Mouse (Mus musculus) heart, postnatal 0 days (tissue): ENCODE results near the gene Ccdc57. TPM values are rescaled to one million over a fixed set of nuclear protein-coding genes. Genes with fewer than 3 reads are reported as not detected.

ENCODE experiments used
- ATAC-seq: fragments of 200-750 bp; cut with Nextera tagmentation; 2 replicates; pipeline ENCODE4 v1.8.0; 2017; ENCODE audit warnings: low read depth, moderate number of reproducible peaks, moderate library complexity; ENCODE audit not compliant: insufficient read depth
- DNase-seq: peaks from one replicate; pipeline ENCODE4 v3.0.0-alpha.2; 2016; ENCODE audit warnings: low spot score
- H3K27ac ChIP-seq: fragments of 300-500 bp; sonication (generic); 2 replicates; pipeline ENCODE4 v1.5.1; 2014; ENCODE audit warnings: low read depth, mild to moderate bottlenecking
- H3K27me3 ChIP-seq: fragments of 300-500 bp; sonication (generic); 2 replicates; pipeline ENCODE4 v1.6.1; 2014; ENCODE audit warnings: low read length, mixed read lengths; ENCODE audit not compliant: control insufficient read depth, insufficient read depth
- H3K36me3 ChIP-seq: fragments of 300-500 bp; sonication (generic); replicated peaks from 2 replicates; pipeline ENCODE4 v1.6.1; 2014; ENCODE audit warnings: low read length, mixed read lengths; ENCODE audit not compliant: control insufficient read depth, insufficient read depth
- H3K4me1 ChIP-seq: fragments of 300-500 bp; sonication (generic); 2 replicates; pipeline ENCODE4 v1.6.1; 2014; ENCODE audit warnings: antibody characterized with exemption; ENCODE audit not compliant: control insufficient read depth, insufficient read depth
- H3K4me2 ChIP-seq: fragments of 300-500 bp; sonication (generic); 2 replicates; pipeline ENCODE4 v1.6.1; 2014; ENCODE audit warnings: low read depth, mild to moderate bottlenecking, low read length, moderate library complexity
- H3K4me3 ChIP-seq: fragments of 300-500 bp; sonication (generic); 2 replicates; pipeline ENCODE4 v1.5.1; 2014; ENCODE audit warnings: low read depth, low read length
- H3K9ac ChIP-seq: fragments of 300-500 bp; sonication (generic); replicated peaks from 2 replicates; pipeline ENCODE4 v1.6.1; 2014; ENCODE audit warnings: low read depth, low read length, mixed read lengths
- H3K9me3 ChIP-seq: fragments of 300-500 bp; sonication (generic); replicated peaks from 2 replicates; pipeline ENCODE4 v1.6.1; 2016; ENCODE audit warnings: low read length; ENCODE audit not compliant: control insufficient read depth
- CTCF ChIP-seq: IDR thresholded peaks from 2 replicates; pipeline ENCODE4 v1.5.1; 2016; ENCODE audit warnings: antibody characterized with exemption, control low read depth, low read depth
- EP300 ChIP-seq: IDR thresholded peaks from 2 replicates; pipeline ENCODE4 v1.6.1; 2016; ENCODE audit warnings: antibody characterized with exemption, low read depth
- WGBS: fragments of 180-500 bp; shearing (Covaris S2); extraction: QIAGEN DNeasy Blood & Tissue Kit; methylation state at CpG from one replicate; pipeline ENCODE4 v1.1.7; 2014; 5-methylcytosine and 5-hydroxymethylcytosine counted together
- polyA plus RNA-seq: library from polyadenylated mRNA; unstranded; fragments of >200 nt; fragmentation: Nextera tagmentation; extraction: Ambion mirVana; gene quantifications from 2 replicates; pipeline ENCODE4 v1.2.1, GENCODE M21; 2015
- total RNA-seq: library from RNA; depleted of rRNA; stranded (reverse); fragments of >200 nt; gene quantifications from 2 replicates; pipeline ENCODE4 v1.2.3, GENCODE M21; 2014; ENCODE audit warnings: low replicate concordance

Ccdc57 gene
- total and polyA plus RNA-seq, 2 experiments from 2014 or later: 1.5 to 1.6 TPM

DNA sequence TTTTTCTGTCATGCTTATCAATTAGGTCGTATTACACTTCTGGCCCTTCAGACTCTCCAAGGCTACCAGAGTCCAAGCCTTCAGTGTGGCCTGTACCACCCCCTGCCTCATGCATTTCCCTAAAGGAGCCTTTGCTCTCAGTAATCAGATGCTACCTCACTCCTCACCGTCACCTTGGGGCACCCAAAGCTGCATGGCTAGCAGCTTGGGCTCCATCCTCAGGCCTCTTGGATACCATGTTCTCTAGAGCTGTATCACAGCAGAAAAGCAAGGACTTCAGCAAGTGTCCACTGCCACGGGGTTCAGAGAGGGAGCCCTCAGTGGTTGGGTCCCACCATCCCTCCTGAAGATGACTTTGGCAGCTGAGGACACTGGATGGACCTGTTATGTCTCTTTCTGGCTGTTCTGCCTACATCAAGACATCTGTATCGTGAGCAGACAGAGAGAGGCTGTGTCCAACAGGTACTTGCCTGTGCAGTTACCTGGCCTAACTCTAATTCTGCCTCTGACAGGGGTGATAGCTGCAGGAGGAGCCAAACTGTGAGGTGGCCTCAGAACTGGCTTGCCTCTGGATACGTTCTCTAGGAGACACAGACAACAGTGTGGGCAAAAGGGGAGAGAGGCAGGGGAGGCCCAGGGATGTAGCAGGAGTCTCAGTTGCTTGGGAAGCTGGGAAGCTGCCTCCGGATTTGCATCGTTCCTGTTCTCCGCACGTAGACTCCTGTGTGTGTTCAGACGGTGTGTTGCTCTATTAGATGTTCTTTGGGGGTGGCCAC lies 102.7 kb downstream of the Ccdc57 start:
- ATAC-seq: no peak
- Histone ChIP-seq H3K36me3 (no peaks in the 10 kb centered on the region), H3K9ac (no peak overlapping the region), H3K27ac (no peak overlapping the region), H3K27me3 (no peaks in the 10 kb centered on the region), H3K4me2 (no peak overlapping the region), H3K4me1 (peaks cover 8% of the 10 kb centered on the region), H3K4me3 (no peak overlapping the region), H3K9me3 (no peaks in the 10 kb centered on the region)
- 83% methylated on average over 10 of the region's 10 CpGs for WGBS
- no peak for DNase-seq
- TF ChIP-seq CTCF (no peak), EP300 (no peak)

DNA sequence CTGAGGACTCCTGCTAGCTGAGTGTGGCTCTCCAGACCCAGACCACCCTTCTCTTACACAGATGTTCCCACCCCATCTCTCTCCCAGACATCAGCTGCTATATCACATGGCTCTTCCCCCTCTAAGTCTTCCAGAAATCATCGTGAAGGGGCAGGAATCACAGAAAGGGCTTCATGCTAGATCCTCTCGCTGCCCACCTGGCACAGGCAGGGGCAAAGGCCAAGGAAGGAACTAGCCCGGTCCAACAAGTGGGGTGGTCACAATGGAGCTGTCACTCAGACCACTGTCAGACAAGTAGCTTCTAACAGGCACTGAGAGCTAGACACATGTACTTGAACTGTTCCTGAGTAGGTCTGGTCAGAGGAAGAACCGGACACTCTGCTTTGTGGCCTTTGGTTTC lies 104.3 kb downstream of the Ccdc57 start:
- DNase-seq (no peak), ATAC-seq (no peak)
- 65% methylated on average over 4 of the region's 4 CpGs for WGBS
- no peaks in the 10 kb centered on the region for H3K36me3 ChIP-seq
- H3K4me2 ChIP-seq: no peak overlapping the region
- no peaks in the 10 kb centered on the region for H3K9me3 ChIP-seq
- no peaks in the 10 kb centered on the region for H3K27me3 ChIP-seq
- H3K27ac ChIP-seq: no peak overlapping the region
- no peak overlapping the region for H3K9ac ChIP-seq
- TF ChIP-seq EP300 (no peak), CTCF (no peak)
- no peak overlapping the region for H3K4me3 ChIP-seq
- peaks cover 11% of the 10 kb centered on the region for H3K4me1 ChIP-seq

DNA sequence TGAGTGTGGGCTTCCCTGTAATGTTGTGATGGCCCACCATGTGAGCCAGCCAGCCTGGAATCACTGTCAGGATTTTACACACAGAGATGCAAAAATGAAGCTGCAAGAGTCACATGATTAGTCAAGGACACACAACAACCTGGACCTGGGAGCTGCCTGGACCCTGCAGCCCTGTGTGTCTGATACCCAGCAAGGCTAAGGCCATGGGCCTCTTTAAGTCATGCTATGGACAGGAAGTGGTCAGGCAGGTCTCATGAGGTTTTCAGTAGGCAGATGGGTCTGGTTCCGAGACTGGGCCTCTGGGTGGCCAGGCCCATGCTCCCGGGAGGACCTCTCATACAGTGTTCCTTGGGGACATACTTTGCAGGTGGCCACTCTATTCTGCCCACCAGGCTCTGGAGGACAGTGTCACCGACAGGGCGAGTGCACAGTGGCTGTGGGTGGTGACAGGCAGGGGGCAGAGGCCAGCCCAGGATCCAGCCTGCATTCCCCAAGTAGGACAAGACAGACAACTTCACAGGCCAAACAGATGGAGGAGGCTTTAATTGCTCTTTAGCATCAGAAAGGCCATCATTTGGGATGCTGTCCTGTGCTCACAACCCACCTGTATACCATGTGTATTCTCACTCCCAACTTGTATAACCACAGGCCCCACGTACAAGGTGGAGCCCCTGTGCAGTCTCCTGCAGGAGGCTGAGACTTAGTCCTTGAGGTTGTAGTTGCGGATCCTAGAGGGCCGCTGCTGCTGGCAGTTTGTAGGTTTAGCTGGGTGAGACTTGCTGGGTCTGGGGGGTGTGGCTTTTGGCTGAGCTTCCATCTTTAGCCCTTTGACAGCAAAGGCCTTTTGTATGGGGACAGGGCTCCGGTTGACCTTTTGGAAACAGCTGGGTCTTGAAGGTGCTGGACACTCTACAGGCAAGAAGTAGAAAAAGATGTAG lies 106.4 kb downstream of the Ccdc57 start:
- Histone ChIP-seq H3K27ac (0 out of 2 replicates have a peak overlapping the region, but pooled peaks have one; percentile 91), H3K4me3 (no peak overlapping the region), H3K36me3 (no peaks in the 10 kb centered on the region), H3K9me3 (no peaks in the 10 kb centered on the region), H3K4me2 (no peak overlapping the region), H3K4me1 (peaks cover 30% of the 10 kb centered on the region), H3K27me3 (no peaks in the 10 kb centered on the region), H3K9ac (no peak overlapping the region)
- ATAC-seq (no peak), DNase-seq (no peak)
- 81% methylated on average over 8 of the region's 8 CpGs for WGBS
- TF ChIP-seq EP300 (no peak), CTCF (no peak)

DNA sequence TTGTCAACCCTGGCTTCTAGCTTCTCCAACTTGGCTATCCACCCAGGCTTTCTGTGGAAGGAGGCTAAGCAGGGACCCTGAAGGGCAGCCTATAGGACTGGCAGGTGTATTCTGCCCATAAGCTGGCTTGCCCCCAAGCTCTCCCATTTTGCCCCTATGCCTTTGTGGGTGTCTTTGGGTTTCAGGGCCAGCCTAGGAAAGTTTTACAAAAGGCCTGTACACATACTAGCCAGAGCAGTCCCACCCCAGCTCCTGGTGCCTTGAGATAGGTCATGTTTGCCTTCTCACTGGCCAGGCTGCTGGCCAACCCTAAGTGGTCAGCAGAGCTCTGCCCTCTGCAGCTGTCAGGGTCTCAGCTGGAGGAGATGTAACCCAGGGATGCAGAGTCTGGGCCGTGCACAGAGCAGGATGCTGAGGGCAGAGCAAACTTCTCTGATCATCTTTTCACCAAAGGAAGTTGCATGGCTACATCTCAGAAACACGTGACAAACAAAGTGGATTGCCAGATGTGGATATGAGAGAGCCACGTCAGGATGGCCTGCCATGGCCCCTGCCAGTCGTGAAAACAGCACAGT lies 107.3 kb downstream of the Ccdc57 start:
- Histone ChIP-seq H3K27me3 (no peaks in the 10 kb centered on the region), H3K4me1 (peaks cover 38% of the 10 kb centered on the region), H3K9me3 (no peaks in the 10 kb centered on the region), H3K9ac (peak overlapping the region; percentile 69), H3K36me3 (peaks cover 2% of the 10 kb centered on the region), H3K4me2 (peak overlapping the region; percentile 77), H3K27ac (peak overlapping the region; percentile 91), H3K4me3 (peak overlapping the region; percentile 62)
- TF ChIP-seq EP300 (no peak), CTCF (no peak)
- WGBS: 37% methylated on average over 4 of the region's 4 CpGs
- DNase-seq: no peak
- ATAC-seq: no peak

DNA sequence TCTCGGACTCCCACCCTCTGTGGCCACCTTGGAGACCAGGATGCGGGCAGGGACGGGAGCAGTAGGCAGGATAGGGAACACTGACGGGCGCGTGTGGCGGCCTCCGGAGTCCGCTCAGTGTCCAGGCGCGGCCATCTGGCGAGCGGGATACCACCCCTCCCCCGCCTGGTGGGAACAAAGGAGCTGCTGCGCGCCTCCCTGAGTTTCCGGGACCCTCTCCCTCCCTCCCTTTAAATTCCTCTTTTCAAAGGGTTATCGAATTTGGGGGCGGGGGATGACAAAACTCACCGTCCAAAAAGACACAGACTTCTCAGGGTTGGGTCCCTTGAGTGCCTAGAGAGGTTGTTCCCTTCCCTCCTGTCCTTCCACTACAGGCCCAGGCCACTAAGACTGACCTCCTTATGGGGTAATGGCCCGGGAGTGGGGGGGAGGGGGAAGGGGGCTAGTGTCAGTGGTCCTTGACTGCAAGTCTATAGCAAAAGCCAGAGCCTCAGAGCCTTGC lies 107.8 kb downstream of the Ccdc57 start:
- peak overlapping the region; percentile 62 for H3K4me3 ChIP-seq
- WGBS: under 1% methylated on average over 21 of the region's 21 CpGs
- no peaks in the 10 kb centered on the region for H3K27me3 ChIP-seq
- H3K9ac ChIP-seq: peak overlapping the region; percentile 69
- no peaks in the 10 kb centered on the region for H3K9me3 ChIP-seq
- H3K4me1 ChIP-seq: peaks cover 38% of the 10 kb centered on the region
- DNase-seq (no peak), ATAC-seq (no peak)
- TF ChIP-seq EP300: peak; percentile 35; the same call in 1 of the 2 replicates
- no peak for TF ChIP-seq CTCF
- H3K36me3 ChIP-seq: peaks cover 7% of the 10 kb centered on the region
- H3K4me2 ChIP-seq: peak overlapping the region; percentile 77
- H3K27ac ChIP-seq: peak overlapping the region; percentile 91
